Mouse (Mus musculus): ENCODE data around the gene Tchhl1. TPM values are rescaled to one million over a fixed set of nuclear protein-coding genes. Genes with fewer than 3 reads are reported as not detected.
A peak's percentile ranks its signal among the peaks of the same experiment; 100 is the strongest.
"Not testable (repeated sequence)": the region's sequence is repeated elsewhere in the genome, so short reads cannot be mapped to it uniquely, and the experiment has no call there.

Tchhl1 gene
- polyA plus RNA-seq (2014; fragmentation: Nextera tagmentation; extraction: Ambion mirVana): not detected in 2 replicates

DNA sequence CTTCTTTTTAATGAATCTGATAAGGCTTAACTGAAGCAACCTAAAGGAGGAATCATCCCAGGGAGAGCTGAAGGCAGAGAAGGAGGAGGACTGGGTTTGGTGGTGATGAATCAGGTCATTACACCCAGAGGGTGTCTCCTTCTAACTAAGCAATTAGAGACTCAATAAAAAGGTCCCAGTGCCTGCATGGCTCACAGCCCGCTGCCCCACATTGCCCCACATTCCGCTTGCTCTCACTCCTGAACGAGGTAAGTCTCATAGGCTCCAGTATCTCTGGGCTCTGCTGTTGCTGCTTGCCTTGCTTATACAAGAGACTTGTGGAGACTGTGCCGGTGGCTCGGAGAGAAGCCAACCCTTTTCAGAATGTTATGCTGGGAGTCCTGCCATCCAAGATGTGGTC lies at the start of gene Tchhl1:
TSS of gene Tchhl1 (plus strand) at position 194 of the 400 bp plus-strand sequence.
- ATAC-seq (ENCODE audit: low FRiP score, low TSS enrichment) (no peak), DNase-seq (no peak)
- Histone ChIP-seq H3K9me3 (ENCODE audit: control insufficient read depth, low read length) (no peaks in the 10 kb centered on the region), H3K9ac (replicated peaks; ENCODE audit: low read length) (no peak within 1 kb of the TSS), H3K4me1 (ENCODE audit: control insufficient read depth, insufficient read depth, low read length) (no peaks in the 10 kb centered on the region), H3K27ac (replicated peaks; ENCODE audit: low read depth, low read length) (no peak within 1 kb of the TSS), H3K4me2 (ENCODE audit: low read length) (no peak within 1 kb of the TSS), H3K36me3 (ENCODE audit: control insufficient read depth, insufficient read depth, low read length) (no peaks in the 10 kb centered on the region), H3K27me3 (ENCODE audit: control insufficient read depth, insufficient read depth, low read length) (no peaks in the 10 kb centered on the region), H3K4me3 (replicated peaks; ENCODE audit: low read depth, low read length) (no peak within 1 kb of the TSS)
- WGBS: 69% methylated on average over 5 of the region's 5 CpGs

DNA sequence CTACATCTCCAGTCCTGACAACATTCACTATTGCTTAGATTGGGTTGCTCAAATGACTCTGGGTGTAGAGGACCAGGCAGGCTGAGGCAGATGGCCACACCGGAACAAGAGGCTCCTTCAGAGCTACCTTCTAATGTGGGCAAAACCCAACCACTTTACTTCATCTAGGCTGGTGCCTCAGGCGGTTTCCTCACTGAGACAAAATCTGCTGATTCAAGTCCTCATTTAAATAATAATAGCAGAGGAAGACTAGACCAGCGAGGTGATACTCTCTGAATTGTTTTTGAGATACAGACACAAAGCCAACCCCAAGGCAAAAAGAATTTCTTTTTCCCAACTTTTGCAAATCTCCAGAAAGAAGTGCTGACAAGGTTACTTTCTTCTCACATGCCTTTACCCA lies 36.9 kb upstream of the Tchhl1 start:
- Histone ChIP-seq H3K27ac (replicated peaks; ENCODE audit: low read depth, low read length) (no peak overlapping the region), H3K9me3 (ENCODE audit: control insufficient read depth, low read length) (no peaks in the 10 kb centered on the region), H3K4me1 (ENCODE audit: control insufficient read depth, insufficient read depth, low read length) (no peaks in the 10 kb centered on the region), H3K4me2 (ENCODE audit: low read length) (no peak overlapping the region), H3K9ac (replicated peaks; ENCODE audit: low read length) (no peak overlapping the region), H3K36me3 (ENCODE audit: control insufficient read depth, insufficient read depth, low read length) (no peaks in the 10 kb centered on the region), H3K27me3 (ENCODE audit: control insufficient read depth, insufficient read depth, low read length) (no peaks in the 10 kb centered on the region), H3K4me3 (replicated peaks; ENCODE audit: low read depth, low read length) (no peak overlapping the region)
- 33% methylated on average over 3 of the region's 3 CpGs for WGBS
- no peak for ATAC-seq (ENCODE audit: low FRiP score, low TSS enrichment)
- no peak for DNase-seq

DNA sequence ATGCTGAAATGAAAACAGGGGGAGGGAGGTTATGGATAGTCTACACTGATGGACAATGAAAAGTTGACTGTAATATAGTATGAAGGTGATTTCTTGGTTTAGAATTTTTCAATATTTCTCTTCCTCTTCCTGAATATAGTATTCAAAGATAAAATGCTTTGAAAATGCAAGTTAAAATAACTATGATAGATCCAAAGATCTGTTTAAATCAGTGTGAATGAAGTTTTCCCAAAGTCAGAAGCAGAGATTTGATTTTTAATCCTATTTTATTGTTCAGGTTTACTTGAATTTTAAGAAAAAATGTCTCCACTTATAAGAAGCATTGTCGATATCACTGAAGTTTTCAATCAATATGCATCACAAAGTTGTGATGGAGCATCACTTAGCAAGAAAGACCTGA lies 26.5 kb upstream of the Tchhl1 start, which contains the start of gene Tchh:
TSS of gene Tchh (plus strand) at position 301 of the 400 bp plus-strand sequence.
- Histone ChIP-seq H3K4me3 (replicated peaks; ENCODE audit: low read depth, low read length) (peak within 1 kb of the TSS; percentile 63; the same call in 1 of the 2 replicates), H3K27me3 (ENCODE audit: control insufficient read depth, insufficient read depth, low read length) (peaks cover 31% of the 10 kb centered on the region), H3K4me1 (ENCODE audit: control insufficient read depth, insufficient read depth, low read length) (no peaks in the 10 kb centered on the region), H3K27ac (replicated peaks; ENCODE audit: low read depth, low read length) (no peak within 1 kb of the TSS), H3K9ac (replicated peaks; ENCODE audit: low read length) (no peak within 1 kb of the TSS), H3K36me3 (ENCODE audit: control insufficient read depth, insufficient read depth, low read length) (no peaks in the 10 kb centered on the region), H3K4me2 (ENCODE audit: low read length) (peak within 1 kb of the TSS; percentile 94), H3K9me3 (ENCODE audit: control insufficient read depth, low read length) (no peaks in the 10 kb centered on the region)
- 85% methylated on average over 1 of the region's 1 CpGs for WGBS
- ATAC-seq (ENCODE audit: low FRiP score, low TSS enrichment): no peak
- no peak for DNase-seq

DNA sequence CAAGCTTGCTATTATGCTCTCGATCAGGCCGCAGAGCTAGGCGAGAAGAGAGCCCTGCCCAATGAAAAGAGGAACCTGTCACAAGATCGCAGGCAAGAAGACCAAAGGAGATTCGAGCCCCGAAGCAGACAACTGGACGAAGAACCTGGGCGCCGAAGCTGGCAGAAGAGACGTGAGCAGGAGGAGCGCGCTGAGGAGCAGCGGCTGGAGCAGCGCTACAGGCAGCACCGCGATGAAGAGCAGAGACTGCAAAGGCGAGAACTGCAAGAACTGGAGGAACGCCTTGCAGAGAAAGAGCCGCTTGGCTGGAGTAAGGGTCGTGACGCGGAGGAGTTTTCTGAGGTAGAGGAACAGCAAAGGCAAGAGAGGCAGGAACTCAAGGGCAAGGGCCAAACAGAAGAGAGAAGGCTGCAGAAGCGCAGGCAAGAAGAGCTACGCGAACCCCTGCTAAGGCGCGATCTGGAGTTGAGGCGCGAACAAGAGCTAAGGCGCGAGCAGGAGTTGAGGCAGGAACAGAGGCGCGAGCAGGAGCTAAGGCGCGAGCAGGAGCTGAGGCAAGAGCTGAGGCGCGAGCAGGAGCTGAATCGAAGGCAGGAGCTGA lies 25.0 kb upstream of the Tchhl1 start:
- Histone ChIP-seq H3K9me3 (ENCODE audit: control insufficient read depth, low read length) (no peaks in the 10 kb centered on the region), H3K4me1 (ENCODE audit: control insufficient read depth, insufficient read depth, low read length) (peaks cover 7% of the 10 kb centered on the region), H3K36me3 (ENCODE audit: control insufficient read depth, insufficient read depth, low read length) (no peaks in the 10 kb centered on the region), H3K27me3 (ENCODE audit: control insufficient read depth, insufficient read depth, low read length) (peaks cover 40% of the 10 kb centered on the region), H3K4me2 (ENCODE audit: low read length) (peak overlapping the region; percentile 94), H3K4me3 (replicated peaks; ENCODE audit: low read depth, low read length) (peak overlapping the region; percentile 63), H3K27ac (replicated peaks; ENCODE audit: low read depth, low read length) (no peak overlapping the region), H3K9ac (replicated peaks; ENCODE audit: low read length) (peak overlapping the region; percentile 56; the same call in 1 of the 2 replicates)
- under 1% methylated on average over 38 of the region's 38 CpGs for WGBS
- ATAC-seq (ENCODE audit: low FRiP score, low TSS enrichment) (no peak), DNase-seq (peak; percentile 63)

DNA sequence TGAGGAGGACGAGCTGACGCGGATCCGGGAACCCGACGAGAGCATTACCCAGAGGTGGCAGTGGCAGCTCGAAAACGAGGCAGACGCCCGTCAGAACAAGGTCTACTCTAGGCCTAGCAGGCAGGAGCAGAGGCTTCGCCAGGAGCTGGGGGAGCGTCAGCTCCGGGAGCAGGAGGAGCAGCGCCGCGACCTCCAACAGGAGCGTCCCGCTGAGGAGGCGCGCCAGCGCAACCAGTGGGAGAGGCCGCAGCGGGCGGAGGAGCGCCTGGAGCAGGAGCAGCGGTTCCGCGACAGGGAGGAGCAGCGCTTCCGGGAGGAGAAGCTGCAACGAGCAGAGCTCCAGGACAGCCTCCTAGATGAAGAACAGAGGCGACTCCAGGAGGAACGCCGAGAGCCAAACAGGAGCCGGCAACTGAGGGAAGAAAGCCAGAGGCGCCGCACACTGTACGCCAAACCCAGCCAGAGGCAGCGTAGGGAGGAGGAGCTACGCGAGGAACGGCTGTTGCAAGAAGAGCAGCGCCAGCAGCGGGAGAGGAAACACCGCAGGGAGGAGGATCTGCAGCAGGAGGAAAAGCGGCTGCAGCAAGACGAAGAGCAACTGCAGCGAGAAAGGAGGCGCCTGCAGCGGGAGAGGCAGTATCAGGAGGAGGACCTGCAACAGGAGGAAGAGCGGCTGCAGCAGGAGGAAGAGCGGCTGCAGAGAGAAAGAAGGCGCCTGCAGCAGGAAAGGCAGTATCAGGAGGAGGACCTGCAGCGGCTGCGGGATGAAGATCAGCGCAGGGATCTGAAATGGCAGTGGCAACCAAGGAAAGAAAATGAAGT lies 24.0 kb upstream of the Tchhl1 start:
- Histone ChIP-seq H3K4me1 (ENCODE audit: control insufficient read depth, insufficient read depth, low read length) (peaks cover 7% of the 10 kb centered on the region), H3K9me3 (ENCODE audit: control insufficient read depth, low read length) (no peaks in the 10 kb centered on the region), H3K36me3 (ENCODE audit: control insufficient read depth, insufficient read depth, low read length) (no peaks in the 10 kb centered on the region), H3K4me3 (replicated peaks; ENCODE audit: low read depth, low read length) (peak overlapping the region; percentile 63), H3K4me2 (ENCODE audit: low read length) (peak overlapping the region; percentile 94), H3K27ac (replicated peaks; ENCODE audit: low read depth, low read length) (peak overlapping the region; percentile 72), H3K27me3 (ENCODE audit: control insufficient read depth, insufficient read depth, low read length) (peaks cover 42% of the 10 kb centered on the region), H3K9ac (replicated peaks; ENCODE audit: low read length) (peak overlapping the region; percentile 56)
- WGBS: 1% methylated on average over 56 of the region's 56 CpGs
- DNase-seq (peak; percentile 88), ATAC-seq (ENCODE audit: low FRiP score, low TSS enrichment) (peak; percentile 81)

DNA sequence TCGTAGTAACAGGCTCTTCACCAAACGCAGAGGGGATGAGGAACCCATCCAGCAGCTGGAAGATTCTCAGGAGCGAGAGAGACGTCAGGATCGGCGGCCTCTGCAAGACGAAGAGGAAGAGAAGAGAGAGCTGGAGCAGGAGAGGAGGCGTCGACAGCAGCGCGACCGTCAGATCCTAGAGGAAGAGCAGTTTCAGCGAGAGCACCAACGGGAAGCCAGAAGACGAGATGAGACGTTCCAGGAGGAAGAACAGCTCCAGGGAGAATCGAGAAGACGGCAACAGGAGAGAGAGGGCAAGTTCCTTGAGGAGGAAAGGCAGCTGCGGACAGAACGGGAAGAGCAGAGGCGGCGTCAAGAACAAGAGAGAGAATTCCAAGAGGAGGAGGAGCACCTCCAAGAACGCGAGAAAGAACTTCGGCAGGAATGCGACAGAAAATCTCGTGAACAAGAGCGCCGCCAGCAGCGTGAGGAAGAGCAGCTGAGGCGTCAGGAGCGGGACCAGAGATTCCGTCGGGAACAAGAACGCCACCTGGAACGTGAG lies 23.3 kb upstream of the Tchhl1 start:
- Histone ChIP-seq H3K27me3 (ENCODE audit: control insufficient read depth, insufficient read depth, low read length) (peaks cover 47% of the 10 kb centered on the region), H3K4me3 (replicated peaks; ENCODE audit: low read depth, low read length) (peak overlapping the region; percentile 63), H3K36me3 (ENCODE audit: control insufficient read depth, insufficient read depth, low read length) (no peaks in the 10 kb centered on the region), H3K9ac (replicated peaks; ENCODE audit: low read length) (peak overlapping the region; percentile 56), H3K4me1 (ENCODE audit: control insufficient read depth, insufficient read depth, low read length) (peaks cover 7% of the 10 kb centered on the region), H3K9me3 (ENCODE audit: control insufficient read depth, low read length) (no peaks in the 10 kb centered on the region), H3K4me2 (ENCODE audit: low read length) (peak overlapping the region; percentile 94), H3K27ac (replicated peaks; ENCODE audit: low read depth, low read length) (peak overlapping the region; percentile 72)
- WGBS: under 1% methylated on average over 36 of the region's 36 CpGs
- DNase-seq (peak; percentile 73), ATAC-seq (ENCODE audit: low FRiP score, low TSS enrichment) (peak; percentile 12; the same call in 1 of the 2 replicates)

DNA sequence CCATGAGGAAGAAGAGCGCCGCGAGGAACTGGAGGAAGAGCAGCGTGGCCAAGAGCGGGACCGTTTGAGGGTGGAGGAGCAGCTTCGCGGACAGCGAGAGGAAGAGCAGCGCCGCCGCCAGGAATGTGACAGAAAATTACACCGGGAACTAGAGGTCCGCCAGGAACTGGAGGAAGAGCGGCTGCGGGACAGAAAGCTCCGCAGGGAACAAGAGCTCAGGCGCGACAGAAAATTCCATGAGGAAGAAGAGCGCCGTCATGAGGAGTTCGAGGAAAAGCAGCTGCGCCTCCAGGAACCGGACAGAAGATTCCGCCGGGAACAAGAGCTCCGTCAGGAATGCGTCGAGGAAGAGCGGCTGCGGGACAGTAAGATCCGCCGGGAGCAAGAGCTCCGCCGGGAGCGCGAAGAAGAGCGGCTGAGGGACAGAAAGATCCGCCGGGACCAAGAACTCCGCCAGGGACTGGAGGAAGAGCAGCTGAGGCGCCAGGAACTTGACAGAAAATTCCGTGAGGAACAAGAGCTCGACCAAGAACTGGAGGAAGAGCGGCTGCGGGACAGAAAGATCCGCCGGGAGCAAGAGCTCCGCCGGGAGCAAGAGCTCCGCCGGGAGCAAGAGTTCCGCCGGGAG lies 22.3 kb upstream of the Tchhl1 start:
- no peaks in the 10 kb centered on the region for H3K36me3 ChIP-seq (ENCODE audit: control insufficient read depth, insufficient read depth, low read length)
- peak; percentile 77 for DNase-seq
- H3K9ac ChIP-seq (replicated peaks; ENCODE audit: low read length): peak overlapping the region; percentile 42; the same call in 1 of the 2 replicates
- WGBS: under 1% methylated on average over 54 of the region's 54 CpGs
- peaks cover 40% of the 10 kb centered on the region for H3K27me3 ChIP-seq (ENCODE audit: control insufficient read depth, insufficient read depth, low read length)
- no peak for ATAC-seq (ENCODE audit: low FRiP score, low TSS enrichment)
- no peak overlapping the region for H3K27ac ChIP-seq (replicated peaks; ENCODE audit: low read depth, low read length)
- peaks cover 7% of the 10 kb centered on the region for H3K4me1 ChIP-seq (ENCODE audit: control insufficient read depth, insufficient read depth, low read length)
- no peaks in the 10 kb centered on the region for H3K9me3 ChIP-seq (ENCODE audit: control insufficient read depth, low read length)
- peak overlapping the region; percentile 63 for H3K4me3 ChIP-seq (replicated peaks; ENCODE audit: low read depth, low read length)
- H3K4me2 ChIP-seq (ENCODE audit: low read length): peak overlapping the region; percentile 94

DNA sequence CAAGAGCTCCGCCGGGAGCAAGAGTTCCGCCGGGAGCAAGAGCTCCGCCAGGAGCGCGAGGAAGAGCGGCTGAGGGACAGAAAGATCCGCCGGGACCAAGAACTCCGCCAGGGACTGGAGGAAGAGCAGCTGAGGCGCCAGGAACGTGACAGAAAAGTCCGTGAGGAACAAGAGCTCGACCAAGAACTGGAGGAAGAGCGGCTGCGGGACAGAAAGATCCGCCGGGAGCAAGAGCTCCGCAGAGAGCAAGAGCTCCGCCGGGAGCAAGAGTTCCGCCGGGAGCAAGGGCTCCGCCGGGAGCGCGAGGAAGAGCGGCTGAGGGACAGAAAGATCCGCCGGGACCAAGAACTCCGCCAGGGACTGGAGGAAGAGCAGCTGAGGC lies 21.8 kb upstream of the Tchhl1 start:
- 1% methylated on average over 32 of the region's 32 CpGs for WGBS
- Histone ChIP-seq H3K9ac (replicated peaks; ENCODE audit: low read length) (peak overlapping the region; percentile 34; the same call in 1 of the 2 replicates), H3K27me3 (ENCODE audit: control insufficient read depth, insufficient read depth, low read length) (peaks cover 36% of the 10 kb centered on the region), H3K4me2 (ENCODE audit: low read length) (peak overlapping the region; percentile 94), H3K4me3 (replicated peaks; ENCODE audit: low read depth, low read length) (peak overlapping the region; percentile 63)
- ATAC-seq (ENCODE audit: low FRiP score, low TSS enrichment); H3K27ac ChIP-seq (replicated peaks; ENCODE audit: low read depth, low read length); H3K9me3 ChIP-seq (ENCODE audit: control insufficient read depth, low read length); H3K4me1 ChIP-seq (ENCODE audit: control insufficient read depth, insufficient read depth, low read length); H3K36me3 ChIP-seq (ENCODE audit: control insufficient read depth, insufficient read depth, low read length): not testable (repeated sequence)
- DNase-seq: peak; percentile 26
